Mouse (Mus musculus): ENCODE measurements around the gene Bcl2l13. TPM values are rescaled to one million over a fixed set of nuclear protein-coding genes. Genes with fewer than 3 reads are reported as not detected.

Gene Bcl2l13
- total and polyA plus RNA-seq, 3 experiments: 24.6 to 46.6 (median 25.5) TPM

DNA sequence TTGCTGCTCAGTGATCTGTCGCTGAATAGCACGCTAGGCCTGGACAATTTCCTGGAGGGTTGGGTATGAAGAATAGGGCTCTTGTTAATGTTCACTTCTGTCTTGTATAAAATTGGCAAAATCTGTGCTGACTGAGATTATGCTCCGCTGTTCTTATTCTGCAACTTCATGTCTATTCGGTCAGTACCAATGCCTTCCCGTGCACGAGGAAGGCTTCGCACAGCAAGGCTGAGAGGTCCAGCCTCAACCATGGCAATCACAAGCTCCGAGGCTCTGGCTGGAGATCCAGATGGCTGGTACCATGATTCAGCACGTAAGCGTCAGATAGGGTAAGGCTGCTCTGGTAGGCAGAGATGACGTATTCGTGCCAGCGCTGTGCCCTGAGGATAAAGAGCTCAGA lies 105.6 kb downstream of the Bcl2l13 start:
- Histone ChIP-seq H3K27me3 (replicated peaks) (no peaks in the 10 kb centered on the region), H3K27ac (ENCODE audit: insufficient read depth, low read depth) (peak overlapping the region; percentile 99), H3K4me1 (ENCODE audit: control insufficient read depth in 1 of 2, insufficient read depth in 2 of 2) (peaks cover 19 to 49% of the 10 kb centered on the region in 2 experiments), H3K9me3 (replicated peaks; ENCODE audit: low read length) (no peaks in the 10 kb centered on the region), H3K4me3 (replicated peaks in 1 of 3; ENCODE audit: low read depth in 2 of 3, low read length in 2 of 3, poor library complexity in 1 of 3) (peak overlapping the region; percentile 64 to 94 (median 80)), H3K36me3 (replicated peaks in 1 of 2; ENCODE audit: control insufficient read depth in 1 of 2, insufficient read depth in 1 of 2, low read length in 1 of 2) (peaks cover 39 to 60% of the 10 kb centered on the region in 2 experiments), H3K9ac (ENCODE audit: insufficient read depth, low read depth) (peak overlapping the region; percentile 89), H3K4me2 (ENCODE audit: insufficient read depth, low read depth, poor library complexity, severe bottlenecking) (peak overlapping the region; percentile 91), H3K79me2 (replicated peaks; ENCODE audit: control insufficient read depth, extremely low read depth, insufficient read depth, poor library complexity, severe bottlenecking) (peaks cover 61% of the 10 kb centered on the region)
- in situ Hi-C loops (cut with MboI; ENCODE audit: low pct_ligation_motif_present, low pct_unique_long_range_greater_than_20kb, low sequenced_read_pairs): no loop called here
- no peak for DNase-seq (ENCODE audit: extremely low read depth)
- TF ChIP-seq TBP (conservative IDR thresholded peaks at IDR 0.05; ENCODE audit: low read depth, low read length) (no peak), RCOR1 (conservative IDR thresholded peaks at IDR 0.05; ENCODE audit: low read depth, low read length) (no peak), ZMIZ1 (IDR thresholded peaks at IDR 0.05; ENCODE audit: low read depth, low read length) (peak; percentile 0; the same call in 1 of the 2 replicates), MAFK (IDR thresholded peaks at IDR 0.05; ENCODE audit: insufficient replicate concordance, low read length) (peak; percentile 25; the same call in 1 of the 2 replicates), SMC3 (IDR thresholded peaks at IDR 0.05; ENCODE audit: low read depth, low read length) (no peak), USF2 (conservative IDR thresholded peaks at IDR 0.05; ENCODE audit: low read depth, low read length) (no peak), TCF12 (IDR thresholded peaks at IDR 0.05; ENCODE audit: low read depth, low read length) (peak; percentile 22; the same call in 1 of the 2 replicates), POLR2A (IDR thresholded peaks at IDR 0.05; ENCODE audit: low read depth, low read length) (peak; percentile 45; the same call in 1 of the 2 replicates)
- dilution Hi-C loops (cut with MboI; ENCODE audit: extremely low pct_ligation_motif_present, extremely low pct_unique_long_range_greater_than_20kb, low sequenced_read_pairs): no loop called here

Other genes with a start within 250 kb of the Bcl2l13 start
- gene Cecr2, start 169.8 kb upstream of the Bcl2l13 start, total RNA-seq (2012; rRNA removed): 10.6 and 12.5 TPM in 2 replicates
- gene Cecr2, start 169.8 kb upstream of the Bcl2l13 start, total RNA-seq (2014; rRNA removed): 5.7 and 6.6 TPM in 2 replicates
- gene Cecr2, start 169.8 kb upstream of the Bcl2l13 start, polyA plus RNA-seq (2012; ENCODE audit: insufficient read length, low read depth): 15.0 and 16.9 TPM in 2 replicates
- gene Slc25a18, start 62.6 kb upstream of the Bcl2l13 start, total RNA-seq (2012; rRNA removed): 0.08 and 0.17 TPM in 2 replicates
- gene Slc25a18, start 62.6 kb upstream of the Bcl2l13 start, total RNA-seq (2014; rRNA removed): 0.12 and 0.19 TPM in 2 replicates
- gene Slc25a18, start 62.6 kb upstream of the Bcl2l13 start, polyA plus RNA-seq (2012; ENCODE audit: insufficient read length, low read depth): 0.46 and 0.51 TPM in 2 replicates
- gene Atp6v1e1, start 13.4 kb upstream of the Bcl2l13 start, total RNA-seq (2012; rRNA removed): 76.9 and 83.1 TPM in 2 replicates
- 95.2 and 116 TPM in 2 replicates for gene Atp6v1e1, start 13.4 kb upstream of the Bcl2l13 start, total RNA-seq (2014; rRNA removed)
- gene Atp6v1e1, start 13.4 kb upstream of the Bcl2l13 start, polyA plus RNA-seq (2012; ENCODE audit: insufficient read length, low read depth): 82.2 and 91.6 TPM in 2 replicates
- 102 and 118 TPM in 2 replicates for gene Bid, start 80.6 kb downstream of the Bcl2l13 start, total RNA-seq (2012; rRNA removed)
- 132 and 148 TPM in 2 replicates for gene Bid, start 80.6 kb downstream of the Bcl2l13 start, total RNA-seq (2014; rRNA removed)
- gene Bid, start 80.6 kb downstream of the Bcl2l13 start, polyA plus RNA-seq (2012; ENCODE audit: insufficient read length, low read depth): 129 and 144 TPM in 2 replicates